Mouse (Mus musculus) megakaryocyte, embryonic 14.5 days (primary cell): ENCODE measurements around the gene Paqr7. TPM values are rescaled to one million over a fixed set of nuclear protein-coding genes. Genes with fewer than 3 reads are reported as not detected.

Experiments
- H3K27me3 ChIP-seq: replicated peaks from 2 replicates; pipeline ENCODE3; 2012; ENCODE audit warnings: inconsistent platforms
- H3K36me3 ChIP-seq: replicated peaks from 2 replicates; pipeline ENCODE3; 2012; ENCODE audit warnings: low read length, inconsistent platforms, mixed read lengths
- H3K4me1 ChIP-seq: 2 replicates; pipeline ENCODE4 v1.6.1; 2012; ENCODE audit warnings: inconsistent platforms
- H3K4me3 ChIP-seq: replicated peaks from 2 replicates; pipeline ENCODE3; 2012; ENCODE audit warnings: moderate library complexity, mild to moderate bottlenecking, inconsistent platforms
- H3K9me3 ChIP-seq: 2 replicates; pipeline ENCODE4 v1.6.1; 2012; ENCODE audit warnings: inconsistent platforms
- FLI1 ChIP-seq: IDR thresholded peaks from 2 replicates; pipeline ENCODE4 v1.6.1; 2012; ENCODE audit warnings: low read length, inconsistent platforms, mixed read lengths
- GATA1 ChIP-seq: IDR thresholded peaks from 3 replicates; pipeline ENCODE4 v1.6.1; 2012; ENCODE audit warnings: mixed read lengths, low read length, inconsistent platforms, borderline replicate concordance
- polyA plus RNA-seq: library from polyadenylated mRNA; stranded (reverse); fragments of >175 nt; gene quantifications from 2 replicates; pipeline ENCODE4 v1.2.3, GENCODE M21; 2012; ENCODE audit warnings: low replicate concordance; ENCODE audit not compliant: insufficient read depth

The Paqr7 gene
- polyA plus RNA-seq, 1 experiment: 45.9 TPM

DNA sequence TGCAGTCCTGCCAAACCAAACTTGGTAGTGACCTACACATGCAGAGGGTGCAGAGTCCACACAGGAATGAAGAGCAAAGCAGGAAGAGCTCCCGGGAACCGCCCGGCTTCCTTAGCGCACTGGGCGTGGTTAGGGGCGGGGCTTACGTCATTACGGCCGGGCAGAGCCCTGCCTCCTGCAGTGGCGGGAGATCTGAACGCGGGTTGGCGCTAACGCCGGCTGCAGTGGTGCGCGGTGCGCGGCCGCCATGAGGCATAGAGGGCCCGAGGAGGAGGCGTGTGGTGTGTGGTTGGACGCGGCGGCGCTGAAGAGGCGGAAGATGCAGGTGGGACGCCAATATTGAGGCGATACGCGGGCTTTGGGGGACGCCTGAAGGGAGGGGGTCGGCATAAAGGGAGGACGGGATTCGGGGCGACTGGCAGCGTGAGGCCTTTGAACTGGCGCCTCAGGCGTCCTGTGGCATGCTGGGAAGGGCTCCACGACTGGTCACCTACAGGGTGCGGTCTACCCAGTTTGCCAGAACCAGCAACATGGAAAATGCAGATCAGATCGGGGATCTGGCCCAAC, 14.4 kb downstream of the Paqr7 start, which contains the start of gene Aunip:
Gene Aunip (plus strand): TSS at position 155 of the 567 bp plus-strand sequence.
- Histone ChIP-seq H3K9me3 (peaks cover 16% of the 10 kb centered on the region; the same call in 1 of the 2 replicates), H3K36me3 (peaks cover 40% of the 10 kb centered on the region), H3K27me3 (no peaks in the 10 kb centered on the region), H3K4me1 (peaks cover 56% of the 10 kb centered on the region), H3K4me3 (peak within 1 kb of the TSS; percentile 96)
- TF ChIP-seq GATA1: no peak

DNA sequence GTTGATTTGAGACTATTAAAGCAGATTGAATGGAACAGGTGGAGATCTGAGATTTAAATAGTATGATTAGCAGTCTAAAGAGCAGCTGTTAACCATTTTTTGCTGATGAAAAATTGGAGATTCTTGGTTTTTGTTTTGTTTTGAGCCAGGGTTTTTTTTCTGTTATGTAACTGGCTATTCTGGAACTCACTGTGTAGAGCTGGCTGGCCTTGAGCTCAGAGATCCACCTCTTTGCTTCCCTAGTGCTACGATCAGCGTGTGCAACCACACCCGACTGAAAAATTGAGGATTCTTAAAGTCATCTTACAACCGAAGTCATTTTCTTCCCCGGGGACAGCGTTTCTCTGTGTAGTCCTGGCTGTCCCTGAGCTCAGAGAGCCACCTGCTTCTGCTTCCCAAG, 15.2 kb downstream of the Paqr7 start:
- peaks cover 15% of the 10 kb centered on the region; the same call in 1 of the 2 replicates for H3K9me3 ChIP-seq
- TF ChIP-seq GATA1 (no peak), FLI1 (no peak)
- no peaks in the 10 kb centered on the region for H3K27me3 ChIP-seq
- H3K36me3 ChIP-seq: peaks cover 32% of the 10 kb centered on the region
- peak overlapping the region; percentile 96 for H3K4me3 ChIP-seq
- peaks cover 52% of the 10 kb centered on the region for H3K4me1 ChIP-seq

- no peak overlapping the region for H3K4me3 ChIP-seq
- H3K27me3 ChIP-seq: no peaks in the 10 kb centered on the region
- peaks cover 7% of the 10 kb centered on the region; the same call in 1 of the 2 replicates for H3K9me3 ChIP-seq
- peaks cover 52% of the 10 kb centered on the region for H3K4me1 ChIP-seq
- TF ChIP-seq FLI1 (no peak), GATA1 (no peak)
- H3K36me3 ChIP-seq: peaks cover 23% of the 10 kb centered on the region
Measured at GRCm38 (mm10) chr4:134512798-134513197, 16.3 kb downstream of the Paqr7 start.

DNA sequence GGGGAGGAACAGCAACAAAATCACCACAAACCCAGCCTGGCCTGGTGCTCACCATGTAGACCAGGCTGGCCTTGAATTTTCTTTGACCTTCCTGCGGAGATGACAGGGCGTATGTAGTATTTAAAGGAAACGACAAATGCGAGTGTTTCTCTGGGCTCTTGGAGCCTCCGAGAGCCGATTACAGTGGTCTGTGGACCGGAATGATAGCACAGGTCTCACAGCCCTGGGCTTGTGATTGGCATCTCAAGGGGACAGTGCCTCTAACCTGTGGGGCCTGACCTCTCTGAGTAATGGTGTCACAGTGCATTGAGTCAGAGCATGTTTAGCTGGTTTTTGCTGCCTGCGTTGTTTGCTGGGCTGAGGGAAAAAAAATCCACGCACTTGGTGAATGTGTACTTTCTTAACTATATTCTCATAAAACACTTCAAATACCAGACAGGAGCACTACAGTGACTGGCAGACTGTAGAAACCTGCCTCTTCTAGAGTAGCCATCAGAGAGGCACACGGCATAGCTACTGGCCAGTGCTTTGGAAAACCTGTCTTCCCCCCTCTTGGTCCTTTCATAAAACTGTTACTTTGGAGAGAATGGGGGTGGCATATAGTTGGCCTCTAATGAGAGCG, 17.9 kb downstream of the Paqr7 start:
- TF ChIP-seq FLI1: no peak
- no peak for TF ChIP-seq GATA1
- peaks cover 15% of the 10 kb centered on the region for H3K36me3 ChIP-seq

DNA sequence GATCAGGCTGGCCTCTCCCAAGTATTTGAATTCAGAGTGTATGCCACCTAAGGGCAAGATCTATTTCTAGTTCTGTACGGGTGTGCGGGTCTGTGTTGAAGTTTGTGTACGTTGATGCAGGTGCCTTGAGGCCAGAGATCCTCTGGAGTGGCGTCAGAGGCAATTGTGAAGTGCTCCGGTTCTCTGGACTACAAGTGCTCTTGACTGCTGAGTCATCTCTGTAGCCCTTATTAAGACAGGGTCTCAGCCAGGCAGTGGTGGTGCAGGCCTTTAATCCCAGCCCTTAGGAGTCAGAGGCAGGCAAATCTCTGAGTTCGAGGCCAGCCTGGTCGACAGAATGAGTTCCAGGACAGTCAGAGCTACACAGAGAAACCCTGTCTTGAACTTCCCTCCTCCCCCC, 19.1 kb downstream of the Paqr7 start:
- Histone ChIP-seq H3K27me3 (no peaks in the 10 kb centered on the region), H3K36me3 (peaks cover 21% of the 10 kb centered on the region), H3K9me3 (no peaks in the 10 kb centered on the region), H3K4me1 (peaks cover 49% of the 10 kb centered on the region), H3K4me3 (no peak overlapping the region)
- TF ChIP-seq FLI1: no peak
- no peak for TF ChIP-seq GATA1

More for the DNA sequence above, 17.9 kb downstream of the Paqr7 start:
- Histone ChIP-seq H3K9me3 (no peaks in the 10 kb centered on the region), H3K27me3 (no peaks in the 10 kb centered on the region), H3K4me3 (no peak overlapping the region), H3K4me1 (peaks cover 49% of the 10 kb centered on the region)

- H3K27me3 ChIP-seq: no peaks in the 10 kb centered on the region
- H3K4me3 ChIP-seq: no peak overlapping the region
- no peaks in the 10 kb centered on the region for H3K9me3 ChIP-seq
- TF ChIP-seq GATA1 (no peak), FLI1 (no peak)
- peaks cover 39% of the 10 kb centered on the region for H3K4me1 ChIP-seq
- H3K36me3 ChIP-seq: peaks cover 30% of the 10 kb centered on the region
Measured at GRCm38 (mm10) chr4:134516981-134517380, 20.5 kb downstream of the Paqr7 start.

- H3K9me3 ChIP-seq: no peaks in the 10 kb centered on the region
- H3K36me3 ChIP-seq: peaks cover 33% of the 10 kb centered on the region
- no peaks in the 10 kb centered on the region for H3K27me3 ChIP-seq
- no peak for TF ChIP-seq GATA1
- TF ChIP-seq FLI1: no peak
- H3K4me3 ChIP-seq: no peak overlapping the region
- peaks cover 39% of the 10 kb centered on the region for H3K4me1 ChIP-seq
Measured at GRCm38 (mm10) chr4:134517719-134518118, 21.2 kb downstream of the Paqr7 start.

- Histone ChIP-seq H3K4me1 (peaks cover 44% of the 10 kb centered on the region), H3K27me3 (no peaks in the 10 kb centered on the region), H3K36me3 (peaks cover 41% of the 10 kb centered on the region), H3K9me3 (no peaks in the 10 kb centered on the region), H3K4me3 (no peak overlapping the region)
- TF ChIP-seq GATA1 (no peak), FLI1 (no peak)
Measured at GRCm38 (mm10) chr4:134518541-134518940, 22.0 kb downstream of the Paqr7 start.

DNA sequence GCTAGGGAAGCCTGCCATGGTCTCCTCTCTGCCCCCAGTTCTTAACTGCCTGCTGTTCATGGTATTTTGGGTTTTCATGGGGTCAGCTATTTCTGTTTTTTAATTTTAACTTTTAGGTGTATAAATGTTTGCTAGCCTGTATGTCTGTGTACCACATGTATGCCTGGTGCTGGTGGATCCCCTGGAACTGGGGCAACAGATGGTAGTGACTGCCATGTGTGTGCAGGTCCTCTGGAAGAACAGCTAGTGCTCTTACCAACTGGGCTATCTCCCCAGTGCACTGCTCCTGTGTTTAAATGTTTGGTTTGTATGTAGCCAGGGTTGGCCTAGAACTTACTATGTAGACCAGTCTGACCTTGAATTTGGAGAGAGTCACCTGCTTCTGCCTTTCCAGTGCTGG, 22.8 kb downstream of the Paqr7 start:
- Histone ChIP-seq H3K9me3 (no peaks in the 10 kb centered on the region), H3K4me3 (no peak overlapping the region), H3K36me3 (peaks cover 44% of the 10 kb centered on the region), H3K27me3 (no peaks in the 10 kb centered on the region), H3K4me1 (peaks cover 43% of the 10 kb centered on the region)
- no peak for TF ChIP-seq GATA1
- TF ChIP-seq FLI1: no peak

DNA sequence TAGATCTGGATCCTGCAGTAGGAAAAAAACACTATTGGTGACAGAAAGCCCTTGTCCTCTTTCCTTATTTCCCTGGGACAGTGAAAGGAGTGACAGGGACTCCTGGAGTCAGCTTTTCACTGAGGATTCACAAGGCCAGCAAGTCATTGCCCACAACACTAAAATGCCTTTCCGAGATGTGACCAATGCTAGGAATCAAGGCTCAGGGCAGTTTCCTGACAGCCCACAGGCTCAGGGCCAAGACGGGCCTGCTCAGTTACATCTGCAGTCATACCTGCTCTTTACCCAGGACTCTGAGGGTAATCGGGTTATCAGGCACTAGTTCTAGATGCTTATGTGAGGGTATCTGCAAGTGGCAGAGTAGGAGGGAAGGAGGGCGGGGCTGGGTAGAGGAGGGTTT, 26.9 kb downstream of the Paqr7 start:
- no peak for TF ChIP-seq GATA1
- TF ChIP-seq FLI1: no peak
- Histone ChIP-seq H3K27me3 (no peaks in the 10 kb centered on the region), H3K9me3 (no peaks in the 10 kb centered on the region), H3K4me3 (no peak overlapping the region), H3K4me1 (peaks cover 15% of the 10 kb centered on the region), H3K36me3 (peaks cover 74% of the 10 kb centered on the region)
